Mouse (Mus musculus) heart, adult 2 months (tissue): ENCODE results near the gene Pmp22. TPM values are rescaled to one million over a fixed set of nuclear protein-coding genes. Genes with fewer than 3 reads are reported as not detected.

ENCODE experiments used
- DNase-seq, 2 experiments: peaks; one replicate each; pipeline ENCODE4 v3.0.0; 2021
- H3K27ac ChIP-seq: fragments of 200-600 bp; 2 replicates; pipeline ENCODE4 v1.8.1; 2022
- H3K27me3 ChIP-seq: fragments of 200-500 bp; 2 replicates; pipeline ENCODE4 v1.6.1; 2012; ENCODE audit warnings: mild to moderate bottlenecking, low read length, inconsistent platforms, mixed read lengths; ENCODE audit not compliant: control insufficient read depth, insufficient read depth
- H3K36me3 ChIP-seq: fragments of 200-500 bp; 2 replicates; pipeline ENCODE4 v1.6.1; 2012; ENCODE audit warnings: low read length, inconsistent platforms; ENCODE audit not compliant: control insufficient read depth, insufficient read depth
- H3K4me1 ChIP-seq: fragments of 200-500 bp; 2 replicates; pipeline ENCODE4 v1.6.1; 2011; ENCODE audit warnings: low read length; ENCODE audit not compliant: control insufficient read depth, insufficient read depth
- H3K4me3 ChIP-seq: fragments of 200-600 bp; 2 replicates; pipeline ENCODE4 v1.8.1; 2022
- H3K79me2 ChIP-seq: fragments of 200-500 bp; replicated peaks from 2 replicates; pipeline ENCODE4 v1.6.1; 2012; ENCODE audit warnings: mild to moderate bottlenecking, inconsistent platforms, low read length, moderate library complexity, mixed read lengths; ENCODE audit not compliant: control insufficient read depth, insufficient read depth
- H3K9ac ChIP-seq: fragments of 200-500 bp; 2 replicates; pipeline ENCODE4 v1.6.1; 2012; ENCODE audit warnings: low read depth, mild to moderate bottlenecking, control low read depth, inconsistent platforms, low read length, mixed read lengths
- CTCF ChIP-seq: fragments of 200-600 bp; IDR thresholded peaks from 2 replicates; pipeline ENCODE4 v1.8.1; 2022; ENCODE audit warnings: antibody characterized with exemption, mild to moderate bottlenecking, moderate library complexity
- EP300 ChIP-seq: fragments of 200-500 bp; IDR thresholded peaks from 2 replicates; pipeline ENCODE4 v1.6.1; 2011; ENCODE audit warnings: low read depth, low read length, control low read depth; ENCODE audit not compliant: insufficient read depth
- POLR2A ChIP-seq: fragments of 200-500 bp; IDR thresholded peaks from 2 replicates; pipeline ENCODE4 v1.6.1; 2011; ENCODE audit warnings: mild to moderate bottlenecking, low read depth, low read length, control low read depth; ENCODE audit not compliant: insufficient read depth
- WGBS: fragments of 180-500 bp; shearing (Covaris S2); methylation state at CpG from one replicate; pipeline ENCODE4 v1.1.7; 2018; 5-methylcytosine and 5-hydroxymethylcytosine counted together
- intact Hi-C: fragments of 180-260 bp; cut with DNase I; formaldehyde crosslinking; loops from one replicate; pipeline ENCODE4 v1.15.1; 2025
- polyA plus RNA-seq: library from polyadenylated mRNA; depleted of rRNA; stranded (reverse); fragments of >200 nt; gene quantifications from 2 replicates; pipeline ENCODE4 v1.2.3, GENCODE M21; 2012
- total RNA-seq, 2 experiments: library from RNA; stranded (reverse); gene quantifications; 2 replicates each; pipeline ENCODE4 v1.2.3; 2021

The Pmp22 gene
- total and polyA plus RNA-seq, 3 experiments: 37.5 to 69.4 (median 49.6) TPM

GRCm38 (mm10) chr11:63173604-63174003 lies 44.8 kb downstream of the Pmp22 start:
- DNase-seq: peak in 1 of 2 experiments; percentile 42
- Histone ChIP-seq H3K4me3 (no peak overlapping the region), H3K4me1 (peaks cover 4% of the 10 kb centered on the region), H3K9ac (no peak overlapping the region), H3K27me3 (no peaks in the 10 kb centered on the region), H3K79me2 (no peaks in the 10 kb centered on the region), H3K27ac (no peak overlapping the region), H3K36me3 (no peaks in the 10 kb centered on the region)
- intact Hi-C loops: loop anchor here (5.0 kb wide), 2 partner anchors 36 to 271 kb away; no protein-coding TSS in a partner anchor
- WGBS: 36% methylated on average over 5 of the region's 5 CpGs
- TF ChIP-seq CTCF (no peak), EP300 (no peak), POLR2A (no peak)

GRCm38 (mm10) chr11:63175302-63175701 lies 46.5 kb downstream of the Pmp22 start:
- WGBS: 55% methylated on average over 3 of the region's 3 CpGs
- H3K4me3 ChIP-seq: no peak overlapping the region
- no peaks in the 10 kb centered on the region for H3K79me2 ChIP-seq
- no peak overlapping the region for H3K27ac ChIP-seq
- no peaks in the 10 kb centered on the region for H3K36me3 ChIP-seq
- intact Hi-C loops: no loop called here
- no peaks in the 10 kb centered on the region for H3K27me3 ChIP-seq
- peaks cover 4% of the 10 kb centered on the region for H3K4me1 ChIP-seq
- TF ChIP-seq CTCF: peak; percentile 38
- no peak for TF ChIP-seq EP300
- H3K9ac ChIP-seq: no peak overlapping the region
- no peak for DNase-seq

- WGBS: 86% methylated on average over 7 of the region's 7 CpGs
- intact Hi-C loops: no loop called here
- no peak overlapping the region for H3K4me3 ChIP-seq
Observed at GRCm38 (mm10) chr11:63176416-63176815, 47.6 kb downstream of the Pmp22 start.

GRCm38 (mm10) chr11:63180262-63181101 lies 51.7 kb downstream of the Pmp22 start:
- H3K4me3 ChIP-seq: no peak overlapping the region
- H3K27me3 ChIP-seq: no peaks in the 10 kb centered on the region
- no peak for TF ChIP-seq EP300
- TF ChIP-seq POLR2A: no peak
- DNase-seq: no peak
- no peak overlapping the region for H3K27ac ChIP-seq
- H3K9ac ChIP-seq: no peak overlapping the region
- no peaks in the 10 kb centered on the region for H3K4me1 ChIP-seq
- H3K79me2 ChIP-seq: no peaks in the 10 kb centered on the region
- intact Hi-C loops: no loop called here
- WGBS: 80% methylated on average over 7 of the region's 7 CpGs
- H3K36me3 ChIP-seq: no peaks in the 10 kb centered on the region

More at GRCm38 (mm10) chr11:63176416-63176815, 47.6 kb downstream of the Pmp22 start:
- no peak for DNase-seq
- no peaks in the 10 kb centered on the region for H3K36me3 ChIP-seq
- H3K27ac ChIP-seq: no peak overlapping the region
- no peak overlapping the region for H3K9ac ChIP-seq
- peaks cover 4% of the 10 kb centered on the region for H3K4me1 ChIP-seq
- H3K27me3 ChIP-seq: no peaks in the 10 kb centered on the region
- no peaks in the 10 kb centered on the region for H3K79me2 ChIP-seq
- TF ChIP-seq POLR2A (no peak), CTCF (no peak), EP300 (no peak)

GRCm38 (mm10) chr11:63188803-63189202 lies 60.0 kb downstream of the Pmp22 start:
- no peak for DNase-seq
- no peak overlapping the region for H3K4me3 ChIP-seq
- no peaks in the 10 kb centered on the region for H3K4me1 ChIP-seq
- no peak overlapping the region for H3K27ac ChIP-seq
- H3K79me2 ChIP-seq: no peaks in the 10 kb centered on the region
- intact Hi-C loops: no loop called here
- H3K27me3 ChIP-seq: no peaks in the 10 kb centered on the region
- 79% methylated on average over 7 of the region's 7 CpGs for WGBS
- TF ChIP-seq EP300: no peak
- no peak for TF ChIP-seq POLR2A
- no peak for TF ChIP-seq CTCF
- no peak overlapping the region for H3K9ac ChIP-seq
- no peaks in the 10 kb centered on the region for H3K36me3 ChIP-seq

GRCm38 (mm10) chr11:63198070-63198469 lies 69.3 kb downstream of the Pmp22 start:
- no peaks in the 10 kb centered on the region for H3K27me3 ChIP-seq
- H3K79me2 ChIP-seq: no peaks in the 10 kb centered on the region
- no peak overlapping the region for H3K4me3 ChIP-seq
- no peak for DNase-seq
- no peak for TF ChIP-seq POLR2A
- TF ChIP-seq EP300: no peak
- no peak for TF ChIP-seq CTCF
- intact Hi-C loops: no loop called here
- no peak overlapping the region for H3K9ac ChIP-seq
- 66% methylated on average over 4 of the region's 4 CpGs for WGBS
- H3K27ac ChIP-seq: no peak overlapping the region
- no peaks in the 10 kb centered on the region for H3K4me1 ChIP-seq
- no peaks in the 10 kb centered on the region for H3K36me3 ChIP-seq
